Mouse (Mus musculus): ENCODE data around the gene Samm50.

DNA sequence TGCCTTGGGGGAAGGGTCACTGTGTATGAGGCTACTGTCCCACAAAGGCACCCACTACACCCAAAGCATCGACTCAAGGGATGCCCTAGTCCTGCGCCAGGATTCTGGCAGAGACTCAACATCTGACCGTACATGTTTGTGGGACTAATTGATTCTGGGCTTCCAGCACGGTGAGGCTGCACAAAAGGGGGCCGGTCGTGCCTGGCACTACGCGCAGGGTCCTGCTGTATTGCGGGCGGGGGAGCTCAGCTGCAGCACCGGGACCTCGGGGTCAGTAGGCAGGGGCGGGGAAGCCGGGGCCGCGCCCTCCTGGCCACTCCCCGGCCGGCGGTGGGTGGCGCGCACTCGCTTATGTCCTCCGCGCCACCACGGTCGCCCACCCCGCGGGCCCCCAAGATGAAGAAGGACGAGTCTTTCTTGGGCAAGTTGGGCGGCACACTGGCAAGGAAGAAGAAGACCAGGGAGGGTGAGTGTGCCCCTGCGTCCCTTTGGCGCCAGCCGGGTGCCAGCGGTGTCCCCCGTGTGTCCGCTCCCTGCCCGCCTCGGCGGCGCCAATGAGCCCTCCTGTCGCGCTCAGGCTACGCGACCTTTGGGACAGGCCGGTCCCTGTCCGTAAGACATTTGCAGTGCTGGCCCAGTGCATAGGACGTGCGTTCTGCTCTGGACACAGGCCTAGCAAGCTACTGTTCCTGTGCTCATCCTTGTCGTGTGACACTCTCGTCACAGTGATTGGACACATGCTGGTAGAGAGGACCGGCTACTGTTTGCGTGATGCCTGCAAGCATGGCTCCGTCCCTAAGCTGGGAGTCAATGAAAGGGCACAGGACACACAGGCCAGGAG, 39.9 kb downstream of the Samm50 start, which contains the start of gene Parvb:
- no peak for TF ChIP-seq POLR2A (IDR thresholded peaks at IDR 0.05; ENCODE audit: insufficient read depth, low read length)
- TF ChIP-seq CTCF (IDR thresholded peaks at IDR 0.05; ENCODE audit: low read depth, low read length): no peak
- TF ChIP-seq EP300 (IDR thresholded peaks at IDR 0.05; ENCODE audit: insufficient read depth, low read depth, low read length): no peak

Measured in ES-Bruce4 (cell line).